Mouse (Mus musculus) thymus, adult 18-20 months (tissue): ENCODE measurements around the gene Rara.
"Not testable (repeated sequence)": the region's sequence is repeated elsewhere in the genome, so short reads cannot be mapped to it uniquely, and the experiment has no call there.

Source experiments
- DNase-seq, 2 experiments: peaks; one replicate each; pipeline ENCODE4 v3.0.0; 2022; ENCODE audit warnings: mixed read lengths in 2 of 2

The Rara gene

GRCm38 (mm10) chr11:98922851-98923711 is 4.5 kb upstream of the Rara start:
- not testable (repeated sequence) for DNase-seq

- no peak for DNase-seq
These were observed 2.9 kb upstream of the Rara start for GRCm38 (mm10) chr11:98924633-98925175.

GRCm38 (mm10) chr11:98925265-98925721 is 2.3 kb upstream of the Rara start:
- DNase-seq, result no peak

- DNase-seq, result no peak
These were observed 1.7 kb upstream of the Rara start for GRCm38 (mm10) chr11:98925868-98926311.

GRCm38 (mm10) chr11:98926553-98926952 is 1.1 kb upstream of the Rara start:
- no peak for DNase-seq

GRCm38 (mm10) chr11:98928186-98928893 is 722 bp downstream of the Rara start:
- no peak for DNase-seq

- no peak for DNase-seq
These were observed 1.9 kb downstream of the Rara start for GRCm38 (mm10) chr11:98929503-98929902.

- DNase-seq, result no peak
These were observed 2.5 kb downstream of the Rara start for GRCm38 (mm10) chr11:98930127-98930601.

GRCm38 (mm10) chr11:98930773-98931512 is 3.3 kb downstream of the Rara start:
- no peak for DNase-seq

GRCm38 (mm10) chr11:98931513-98932292 is 4.1 kb downstream of the Rara start:
- DNase-seq, result no peak

- no peak for DNase-seq
These were observed 4.9 kb downstream of the Rara start for GRCm38 (mm10) chr11:98932293-98933091.

GRCm38 (mm10) chr11:98933151-98933550 is 5.5 kb downstream of the Rara start:
- DNase-seq, result peak in 1 of 2 experiments; percentile 54

- DNase-seq, result not testable (repeated sequence)
These were observed 6.2 kb downstream of the Rara start for GRCm38 (mm10) chr11:98933847-98934246.

GRCm38 (mm10) chr11:98934367-98934766 is 6.7 kb downstream of the Rara start:
- no peak for DNase-seq

GRCm38 (mm10) chr11:98935123-98935522 is 7.5 kb downstream of the Rara start:
- no peak for DNase-seq

- no peak for DNase-seq
These were observed 8.6 kb downstream of the Rara start for GRCm38 (mm10) chr11:98936170-98936569.

GRCm38 (mm10) chr11:98936606-98937409 is 9.2 kb downstream of the Rara start:
- no peak for DNase-seq

- peak; percentile 80 to 83 for DNase-seq
These were observed 9.8 kb downstream of the Rara start for GRCm38 (mm10) chr11:98937410-98937913.

- DNase-seq, result peak; percentile 62 to 72
These were observed 10.5 kb downstream of the Rara start for GRCm38 (mm10) chr11:98937914-98938694.
